Mouse (Mus musculus) cerebellum, adult (tissue): Measurements from ENCODE around the gene Zdhhc7.

Source experiments
- ATAC-seq: cut with Nextera tagmentation; 2 replicates; pipeline ENCODE4 v1.9.2; 2017; ENCODE audit warnings: mild to moderate bottlenecking, moderate library complexity, mixed read lengths; ENCODE audit not compliant: insufficient number of reproducible peaks, low FRiP score, low TSS enrichment

Zdhhc7 gene

DNA sequence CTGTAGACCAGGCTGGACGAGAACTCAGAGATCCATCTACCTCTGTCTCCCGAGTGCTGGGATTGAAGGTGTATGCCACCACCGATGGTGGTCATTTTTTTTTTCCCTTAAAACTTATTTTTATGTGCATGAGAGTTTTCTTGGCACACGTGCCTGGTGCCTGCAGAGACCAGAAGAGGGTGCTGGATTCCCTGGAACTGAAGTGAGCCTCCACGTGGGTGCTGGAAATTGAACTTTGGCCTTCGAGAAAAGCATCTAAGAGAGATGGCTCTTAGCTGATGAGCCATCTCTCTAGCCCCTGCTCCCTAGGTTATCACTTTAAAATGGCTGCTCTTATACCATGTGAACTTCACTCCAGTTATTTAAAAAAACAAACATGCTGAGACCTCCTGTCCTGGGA lies 26.8 kb downstream of the Zdhhc7 start:
- ATAC-seq: no peak

DNA sequence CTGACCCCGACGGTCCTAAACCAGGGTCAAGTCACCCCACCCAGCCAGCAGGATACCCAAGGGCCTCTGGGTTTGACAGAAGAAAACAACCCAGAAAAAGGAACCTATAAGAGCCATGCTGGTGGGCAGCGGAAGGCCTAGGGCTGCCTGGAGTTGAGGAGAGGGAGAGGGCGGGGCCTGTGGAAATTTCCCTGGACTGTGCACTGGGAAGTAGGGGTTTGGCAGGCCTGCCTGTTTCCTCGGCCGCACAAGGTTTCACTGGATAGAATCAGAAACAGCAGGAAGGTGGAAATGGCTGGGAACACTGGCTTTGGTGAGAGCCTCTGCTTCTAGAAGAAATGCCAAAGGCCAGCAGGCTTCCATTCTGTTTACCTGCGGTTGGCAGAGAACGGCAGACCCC lies 28.5 kb downstream of the Zdhhc7 start:
- ATAC-seq: no peak

DNA sequence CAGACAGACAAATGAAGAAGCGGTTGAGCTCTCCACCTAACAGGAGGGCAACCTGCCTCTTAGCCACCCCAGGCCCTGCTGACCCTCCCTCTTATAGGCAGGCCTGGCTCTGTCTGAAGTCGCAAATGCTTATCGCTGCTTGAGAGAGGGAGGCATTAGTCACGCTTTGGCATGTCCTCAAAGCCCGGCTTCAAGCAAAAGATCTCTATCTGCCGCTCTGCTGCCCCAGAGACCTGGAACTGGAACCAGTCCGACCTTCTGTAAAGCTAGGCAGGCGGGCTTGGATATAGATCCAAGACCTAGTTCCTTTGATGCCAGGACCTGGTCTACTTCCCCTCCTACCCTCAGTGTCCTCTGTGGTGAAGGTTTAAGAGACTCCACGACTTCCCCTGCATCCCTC lies 29.0 kb downstream of the Zdhhc7 start:
- peak; percentile 47; the same call in 1 of the 2 replicates for ATAC-seq

DNA sequence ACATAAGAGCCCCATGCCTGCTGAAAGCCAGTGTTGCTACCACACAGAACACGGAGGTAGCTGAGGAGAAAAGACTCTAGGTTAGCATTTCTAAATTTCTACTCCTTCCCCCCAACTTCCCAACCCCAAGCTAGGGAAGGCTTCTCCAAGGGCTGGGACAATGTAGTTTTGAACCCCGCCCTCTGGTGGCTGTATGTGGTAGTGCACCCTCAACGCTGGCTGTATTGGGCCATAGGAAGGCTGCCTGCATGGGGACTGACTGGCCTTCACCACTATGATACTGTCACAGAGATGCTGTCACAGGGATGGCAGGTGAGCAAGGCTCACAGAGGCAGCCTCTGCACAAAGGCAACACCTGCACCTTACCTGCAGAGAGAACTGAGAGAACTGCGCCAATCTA lies 29.6 kb downstream of the Zdhhc7 start:
- ATAC-seq: peak; percentile 53

DNA sequence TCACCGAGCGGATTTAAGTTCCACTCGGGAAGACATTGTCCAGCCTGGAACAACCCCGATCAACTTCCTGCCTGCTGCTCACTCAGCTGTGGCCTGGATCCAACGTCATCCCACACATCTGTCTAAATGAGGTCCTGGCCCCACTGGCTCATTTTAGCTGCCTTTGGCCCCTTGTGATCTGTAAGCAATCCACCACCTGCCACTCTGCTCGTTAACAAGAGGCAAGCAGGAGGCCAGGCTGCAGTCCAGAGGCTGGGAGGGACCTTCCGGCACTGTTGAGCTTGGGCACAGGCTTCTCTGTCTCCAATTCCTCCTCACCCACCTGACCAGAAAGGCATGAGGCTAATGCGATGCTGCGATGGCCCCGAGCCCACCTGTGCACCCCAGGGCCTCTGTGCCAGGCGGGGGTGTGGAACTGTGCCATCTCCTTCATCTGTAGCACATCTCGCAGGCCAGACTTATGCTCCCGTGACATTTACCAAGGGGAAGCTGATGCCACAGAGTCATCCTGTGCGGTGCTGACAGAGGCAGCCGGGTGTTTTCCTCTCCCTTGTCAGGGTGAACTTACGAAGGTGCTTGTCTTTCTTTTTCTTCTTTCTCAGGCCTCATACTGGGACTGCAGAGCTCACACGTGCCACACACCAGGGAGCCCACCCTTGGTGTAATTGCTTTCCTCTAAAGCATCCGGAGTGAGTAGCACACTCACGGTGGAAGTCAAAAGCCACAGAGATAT lies 33.2 kb downstream of the Zdhhc7 start:
- ATAC-seq: no peak

DNA sequence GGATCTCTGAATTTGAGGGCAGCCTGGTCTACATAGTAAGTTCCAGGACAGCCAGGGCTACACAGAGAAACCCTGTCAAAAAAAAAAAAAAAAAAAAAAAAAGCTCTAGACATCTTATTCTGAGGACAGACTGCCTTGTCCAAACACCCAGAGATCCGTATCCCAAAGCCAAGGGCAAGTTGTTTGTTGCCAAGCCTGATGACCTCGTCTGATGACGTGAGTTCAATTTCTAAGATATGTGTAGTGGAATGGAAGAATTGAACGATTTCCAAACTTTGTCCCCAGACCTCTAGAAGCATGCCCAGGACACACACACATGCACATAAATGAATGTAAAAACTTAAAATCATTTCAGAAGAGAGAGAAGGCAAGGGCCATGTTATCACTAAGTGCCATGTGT lies 35.1 kb downstream of the Zdhhc7 start:
- ATAC-seq: no peak

DNA sequence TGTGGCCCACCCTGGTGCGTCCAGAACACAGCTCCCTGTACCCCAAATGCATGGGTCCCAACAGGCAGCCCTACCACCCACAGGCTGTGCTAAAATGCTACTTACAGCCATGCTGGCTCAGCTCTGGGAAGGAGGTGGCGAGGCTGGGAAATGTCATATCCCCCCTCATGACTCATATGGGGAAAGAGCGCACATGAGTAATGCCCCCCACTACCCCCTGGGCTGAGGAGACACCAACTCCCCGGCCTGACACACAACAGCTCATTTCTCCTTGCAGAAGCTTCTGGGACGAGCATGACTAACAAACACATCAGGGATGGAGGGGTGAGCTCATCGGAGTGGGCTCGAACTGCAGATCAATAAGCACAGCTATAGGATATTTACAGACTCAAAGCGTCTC lies 35.7 kb downstream of the Zdhhc7 start:
- no peak for ATAC-seq

DNA sequence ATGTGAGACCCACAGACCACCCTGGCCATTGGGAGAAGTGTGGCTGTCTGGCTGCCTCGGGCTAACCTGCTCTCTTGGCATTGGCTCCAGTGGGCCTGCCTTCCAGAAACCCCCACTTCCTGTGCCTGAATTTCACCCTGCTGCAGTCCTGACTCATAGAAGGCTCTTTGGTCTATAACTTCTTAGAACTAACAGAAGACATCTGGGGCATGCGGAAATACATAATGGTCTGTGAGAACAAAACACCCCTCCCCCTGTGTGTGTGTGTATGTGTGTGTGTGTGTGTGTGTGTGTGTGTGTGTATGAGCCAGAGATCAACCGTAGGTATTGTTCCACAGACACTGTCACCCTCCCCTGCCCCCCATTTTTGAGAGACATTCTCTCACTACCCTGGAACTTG lies 38.0 kb downstream of the Zdhhc7 start:
- no peak for ATAC-seq

DNA sequence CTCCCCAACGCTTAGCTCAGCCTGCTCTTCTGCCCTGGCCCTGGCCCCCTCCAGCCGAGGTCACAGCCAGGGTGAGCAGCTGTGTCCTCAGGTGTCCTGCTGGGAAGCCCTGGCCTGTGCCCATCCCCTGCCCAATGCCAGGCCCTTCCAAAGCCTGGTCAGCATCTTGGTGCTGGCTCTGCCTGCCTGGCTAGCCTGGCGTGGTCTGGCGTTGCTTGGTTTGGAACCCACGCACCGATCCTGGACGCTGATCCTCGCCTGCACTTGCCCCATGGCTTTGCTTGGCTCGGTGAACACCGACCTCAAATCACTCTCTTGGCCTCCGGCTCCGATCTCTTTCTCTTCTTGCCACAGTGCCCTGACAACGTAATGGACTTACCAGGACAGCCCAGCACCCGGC lies 38.5 kb downstream of the Zdhhc7 start:
- ATAC-seq: peak; percentile 59; the same call in 1 of the 2 replicates

DNA sequence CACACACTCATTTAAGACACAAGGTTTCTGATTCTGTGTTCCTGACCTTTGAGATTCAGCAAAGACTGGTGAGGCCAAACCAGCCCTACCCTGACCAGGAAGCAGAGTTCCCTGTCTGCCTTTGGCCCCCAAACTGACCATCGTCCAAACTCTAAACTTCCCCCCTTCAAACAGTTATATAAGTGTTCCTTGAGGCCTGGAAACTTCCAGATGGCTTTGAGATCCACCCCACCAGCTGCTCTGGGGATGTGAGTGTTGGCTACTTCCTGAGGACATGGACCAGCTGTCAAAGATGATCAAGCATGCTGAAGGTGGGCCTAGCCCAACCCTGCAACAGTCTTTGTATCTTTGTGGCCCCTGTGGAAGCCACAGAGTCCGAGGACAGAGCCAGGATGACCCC lies 44.2 kb downstream of the Zdhhc7 start:
- ATAC-seq: no peak

DNA sequence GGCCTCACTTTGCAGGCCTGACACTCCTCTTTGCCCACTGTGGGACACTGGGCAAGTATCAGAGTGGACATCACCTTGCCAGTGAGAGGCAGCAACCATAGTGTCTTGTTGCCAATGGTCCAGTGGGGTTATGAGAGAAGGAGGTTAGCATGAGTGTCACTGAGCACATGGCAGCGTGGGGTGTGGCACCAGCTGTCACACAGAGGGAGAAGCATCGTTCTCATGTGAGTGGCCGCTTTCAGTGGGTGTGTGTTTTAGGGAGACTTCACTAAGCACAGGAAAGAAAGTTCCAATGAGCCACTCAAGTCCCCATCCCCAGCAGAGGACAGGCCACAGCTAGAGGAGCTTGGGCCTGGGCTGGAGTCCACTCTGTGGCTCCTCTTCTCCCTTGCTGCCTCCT lies 46.4 kb downstream of the Zdhhc7 start:
- ATAC-seq: no peak

DNA sequence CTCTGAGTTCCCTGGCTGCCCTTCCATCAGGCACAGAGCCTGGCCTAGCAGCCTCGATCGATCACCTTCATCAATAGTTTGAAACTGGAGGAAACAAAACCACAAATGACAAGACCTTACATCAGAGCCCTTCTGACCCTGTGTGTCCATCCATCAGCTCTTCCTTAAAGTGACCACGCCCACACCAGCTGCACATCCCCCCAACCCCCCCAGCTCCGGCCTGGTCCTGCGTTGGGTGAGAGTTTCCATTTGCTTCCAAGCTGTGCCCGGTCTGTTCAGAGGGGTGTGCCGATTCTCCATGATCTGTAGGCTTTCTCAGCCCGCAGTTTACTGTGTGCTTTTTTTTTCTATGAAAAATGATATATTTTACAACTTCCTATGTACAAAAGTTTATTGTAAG lies 49.0 kb downstream of the Zdhhc7 start:
- no peak for ATAC-seq

DNA sequence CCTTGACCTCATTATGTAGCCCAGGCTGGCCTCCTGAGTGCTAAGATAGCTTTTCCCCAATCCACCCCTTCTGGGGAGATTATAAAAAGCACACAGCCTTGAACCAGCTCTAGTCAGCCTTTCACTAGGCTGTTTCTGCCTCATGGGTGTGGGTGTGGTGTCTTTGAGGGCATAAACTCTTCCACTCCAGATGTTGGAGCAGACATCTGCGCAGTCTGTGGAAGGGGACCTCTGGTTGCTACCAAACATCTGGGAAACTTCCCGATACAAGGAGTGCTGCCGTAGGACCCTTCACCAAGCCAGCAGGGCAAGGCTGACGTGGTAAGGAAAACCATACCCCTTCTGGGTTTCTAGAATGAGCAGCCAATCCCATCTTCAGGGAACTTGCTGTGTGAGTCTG lies 49.4 kb downstream of the Zdhhc7 start:
- ATAC-seq: no peak

DNA sequence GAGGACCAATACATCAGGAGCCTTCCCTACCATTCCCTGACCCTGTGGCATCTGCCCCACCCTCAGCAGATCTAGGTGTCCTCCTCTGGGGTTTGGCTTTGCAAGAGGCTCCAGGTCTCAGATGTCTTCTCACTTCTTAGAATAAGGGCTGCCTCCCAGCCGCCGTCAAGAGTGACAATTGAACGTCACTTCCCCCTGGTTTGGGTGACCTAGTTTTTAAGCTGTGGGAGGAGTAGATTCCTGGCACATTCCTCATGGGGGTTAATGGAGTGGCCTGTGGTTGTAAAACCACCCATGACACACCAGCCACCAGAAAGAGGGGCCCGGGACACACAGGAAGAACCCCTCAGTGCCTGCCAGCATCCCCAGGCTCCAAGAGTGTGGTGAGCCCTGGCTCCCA lies 50.3 kb downstream of the Zdhhc7 start:
- no peak for ATAC-seq

DNA sequence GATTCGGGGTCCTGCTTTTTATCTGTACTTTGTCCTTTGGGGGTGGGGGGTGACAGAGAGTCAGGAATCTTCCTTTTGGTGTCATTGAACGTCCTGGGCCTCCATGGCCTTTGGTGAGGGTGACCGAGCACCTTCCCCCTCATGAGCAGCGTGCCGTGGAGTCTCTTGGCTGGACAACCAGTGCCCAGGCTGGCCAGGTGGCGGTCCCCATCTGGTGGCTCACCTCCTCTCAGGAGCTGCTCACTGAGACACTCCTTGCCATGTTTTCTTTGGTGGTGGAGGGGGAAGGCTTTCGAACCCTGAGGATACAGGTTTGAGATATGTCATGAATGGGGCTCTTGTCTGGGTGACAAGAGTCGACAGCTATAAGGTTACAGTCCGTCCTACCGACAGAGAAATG lies 50.9 kb downstream of the Zdhhc7 start:
- no peak for ATAC-seq

DNA sequence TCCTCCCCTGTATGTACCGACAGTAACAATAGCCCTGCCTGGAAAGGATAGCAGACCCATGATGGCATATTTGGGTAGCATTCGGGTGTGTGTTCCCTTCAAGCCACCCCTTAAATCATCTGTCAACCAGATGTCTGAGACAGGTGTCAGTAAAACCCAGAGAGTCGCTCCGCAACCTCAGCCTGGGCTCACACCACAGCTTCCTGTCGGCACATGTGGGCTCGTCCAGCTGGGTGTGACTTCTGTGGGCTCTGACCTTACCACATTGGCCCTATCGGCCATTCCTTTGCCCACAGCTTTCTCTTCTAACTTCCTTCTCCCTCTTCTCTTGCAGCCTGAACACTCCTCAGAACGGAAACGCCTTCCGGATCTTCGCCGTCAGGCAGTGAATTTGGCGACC lies 51.3 kb downstream of the Zdhhc7 start:
- ATAC-seq: no peak

DNA sequence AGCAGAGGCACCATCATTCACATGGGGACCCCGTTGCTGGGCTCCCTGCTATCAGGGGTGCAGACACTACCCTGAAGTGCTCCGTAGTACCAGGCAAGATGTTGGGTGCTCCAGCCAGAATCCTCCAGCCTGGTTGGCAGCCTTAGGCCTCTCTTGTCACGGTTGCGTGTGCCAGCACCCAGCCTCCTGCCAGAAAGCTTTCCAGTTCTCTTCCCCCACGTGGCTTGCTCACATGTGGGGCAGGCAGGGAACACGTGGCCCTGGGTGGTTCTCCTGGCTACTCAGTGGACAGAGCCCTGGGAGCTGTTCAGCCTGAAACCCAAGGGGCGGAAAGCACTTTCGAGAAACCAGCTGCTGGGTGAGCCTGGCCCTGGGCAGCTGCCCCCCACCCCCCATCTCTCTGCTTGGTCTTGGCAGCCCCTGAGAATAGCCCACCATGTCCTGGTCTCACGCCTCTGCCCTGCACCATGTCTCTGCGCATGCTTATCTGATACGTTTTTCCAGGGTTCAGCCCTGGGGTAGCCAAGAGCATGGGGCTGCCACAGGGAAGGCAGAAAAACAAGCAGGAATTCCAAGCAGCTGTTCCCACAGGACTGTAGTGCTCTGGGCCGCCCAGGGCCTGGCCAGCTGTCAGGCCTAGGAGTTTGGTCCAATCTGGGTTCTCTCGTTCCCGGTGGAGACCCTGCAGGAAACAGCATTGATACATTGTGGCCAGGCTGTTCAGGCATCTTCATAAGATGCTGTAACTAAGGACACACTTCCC lies 54.8 kb downstream of the Zdhhc7 start:
- ATAC-seq: peak; percentile 72

DNA sequence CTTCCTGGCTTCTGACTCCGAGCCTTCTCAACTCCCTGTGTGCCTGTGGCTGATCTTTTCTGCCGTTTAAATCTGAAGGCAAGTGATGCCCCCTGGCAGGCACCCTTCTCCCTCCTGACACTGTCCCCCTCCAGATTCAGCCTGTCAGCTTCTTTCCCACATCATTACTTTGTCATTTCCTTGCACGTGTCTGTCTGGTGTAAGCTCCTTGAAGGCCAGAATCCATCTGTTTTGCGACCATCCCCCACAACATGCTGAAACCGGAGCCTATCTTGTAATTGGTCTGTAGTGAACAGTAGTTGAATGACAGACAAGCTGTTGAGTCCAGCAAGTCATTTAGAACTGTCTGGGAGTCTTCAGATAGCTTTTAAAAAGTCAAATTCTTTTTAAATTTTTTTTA lies 55.8 kb downstream of the Zdhhc7 start:
- ATAC-seq: no peak

DNA sequence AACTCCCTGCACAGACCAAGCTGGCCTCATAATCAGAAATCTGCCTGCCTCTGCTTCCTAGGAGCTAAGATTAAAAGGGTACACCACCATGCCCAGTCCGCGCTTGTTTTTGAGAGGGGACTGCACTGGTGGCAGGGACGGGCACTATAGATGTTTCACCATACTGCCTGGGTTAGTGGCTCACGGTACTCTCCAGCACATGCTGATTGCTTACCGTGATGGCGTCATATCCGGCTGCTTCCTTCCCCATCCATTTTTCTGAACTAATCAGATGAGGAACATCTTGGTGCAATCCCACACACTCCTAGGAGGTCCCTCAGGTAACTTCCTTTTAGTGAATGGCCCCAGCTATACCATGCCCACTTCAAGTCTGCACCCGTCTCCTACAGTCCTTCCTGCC lies 56.4 kb downstream of the Zdhhc7 start:
- ATAC-seq: no peak

DNA sequence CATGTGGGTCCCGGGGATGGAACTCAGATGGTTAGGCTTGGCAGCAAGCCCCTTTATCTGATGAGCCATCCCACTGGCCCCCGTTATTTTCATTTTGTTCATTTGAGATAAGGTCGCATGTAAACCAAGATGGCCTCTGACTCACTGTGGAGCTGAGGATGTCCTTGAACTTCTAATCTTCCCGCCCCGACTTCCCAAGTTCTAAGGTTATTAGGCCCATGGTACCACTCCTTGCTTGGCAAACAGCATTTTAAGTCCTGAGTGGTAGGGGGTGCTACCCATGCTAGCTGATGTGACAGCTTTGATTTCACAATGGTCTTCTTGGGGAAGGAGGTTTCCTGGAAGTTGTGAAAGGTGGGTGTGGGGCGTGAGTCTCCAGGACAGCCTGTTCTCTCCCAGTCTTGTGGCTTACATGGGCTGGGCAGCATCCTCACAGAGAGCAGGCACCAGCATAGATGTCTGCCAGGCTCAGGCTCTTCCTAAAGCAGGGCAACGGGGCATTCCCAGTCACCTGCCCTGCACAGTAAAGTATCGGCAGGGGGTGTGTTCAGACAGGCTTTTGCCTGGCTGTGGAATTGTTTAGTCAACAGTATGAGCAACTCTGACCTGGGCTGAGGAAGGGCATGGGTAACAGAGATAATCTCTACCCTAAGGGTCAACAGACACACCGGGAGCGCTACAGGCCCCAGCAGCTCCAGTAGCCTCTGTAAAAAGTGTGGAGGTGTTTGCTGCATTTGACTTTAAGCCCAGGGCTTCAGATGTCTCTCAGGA lies 58.6 kb downstream of the Zdhhc7 start:
- ATAC-seq: no peak

DNA sequence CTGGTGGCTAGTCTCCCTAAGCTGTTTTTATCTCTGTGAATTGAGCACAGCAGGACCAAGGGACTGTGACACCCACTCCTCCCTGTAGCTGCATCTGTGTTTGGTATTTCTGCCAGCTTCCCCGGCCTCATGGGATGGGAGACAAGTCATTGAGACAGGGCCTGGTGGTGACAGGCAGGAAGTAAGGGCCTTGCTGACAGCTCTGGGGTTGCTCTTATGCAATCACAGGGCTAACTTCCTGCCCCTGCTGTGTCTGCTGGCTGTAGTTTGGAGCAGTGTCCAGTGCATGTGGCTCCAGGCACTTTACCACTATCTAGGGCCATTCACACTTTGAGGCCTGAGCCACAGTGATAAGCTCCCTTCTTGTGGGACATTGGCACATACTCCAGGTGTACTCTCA lies 60.4 kb downstream of the Zdhhc7 start:
- no peak for ATAC-seq
